Mouse (Mus musculus) left cerebral cortex, postnatal 14 days (tissue): Measurements from ENCODE around the gene Snx30. TPM values are rescaled to one million over a fixed set of nuclear protein-coding genes. Genes with fewer than 3 reads are reported as not detected.
"Not testable (repeated sequence)": the region's sequence is repeated elsewhere in the genome, so short reads cannot be mapped to it uniquely, and the experiment has no call there.

Source experiments
- DNase-seq, 2 experiments: peaks; one replicate each; pipeline ENCODE4 v3.0.0; 2021 to 2022; ENCODE audit warnings: low spot score in 2 of 2, mixed read lengths in 1 of 2
- intact Hi-C: fragments of 180-260 bp; cut with DNase I; formaldehyde crosslinking; loops from one replicate; pipeline ENCODE4 v1.15.1; 2025
- total RNA-seq, 2 experiments: library from RNA; stranded (reverse); gene quantifications; 2 replicates each; pipeline ENCODE4 v1.2.3; 2021

Gene Snx30
- total RNA-seq, 2 experiments from 2014 or later = 40.4 to 41.3 TPM

DNA sequence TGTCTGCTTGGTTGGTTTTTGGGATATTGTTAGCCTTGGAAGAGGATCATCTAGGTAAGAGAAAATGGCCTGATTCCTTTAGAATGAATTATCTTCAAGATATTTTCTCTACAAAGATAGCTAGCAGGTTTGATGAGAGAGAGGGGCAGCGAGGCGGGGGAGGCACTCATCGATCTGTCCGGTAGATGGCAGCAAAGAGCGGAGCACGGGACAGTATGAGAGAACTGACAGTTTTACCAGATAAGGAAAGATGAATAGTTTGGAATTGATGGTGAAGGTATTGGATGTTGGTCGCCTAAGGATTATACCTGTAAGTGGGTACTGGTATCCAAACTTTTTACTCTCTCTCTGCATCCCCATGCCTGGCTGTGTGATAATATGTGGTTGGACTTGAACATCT lies 19.0 kb upstream of the Snx30 start:
- intact Hi-C loops = loop anchor here (1.0 to 10.0 kb wide), 3 partner anchors 85 to 402 kb away; no protein-coding TSS in a partner anchor
- DNase-seq = peak; percentile 70 to 87

DNA sequence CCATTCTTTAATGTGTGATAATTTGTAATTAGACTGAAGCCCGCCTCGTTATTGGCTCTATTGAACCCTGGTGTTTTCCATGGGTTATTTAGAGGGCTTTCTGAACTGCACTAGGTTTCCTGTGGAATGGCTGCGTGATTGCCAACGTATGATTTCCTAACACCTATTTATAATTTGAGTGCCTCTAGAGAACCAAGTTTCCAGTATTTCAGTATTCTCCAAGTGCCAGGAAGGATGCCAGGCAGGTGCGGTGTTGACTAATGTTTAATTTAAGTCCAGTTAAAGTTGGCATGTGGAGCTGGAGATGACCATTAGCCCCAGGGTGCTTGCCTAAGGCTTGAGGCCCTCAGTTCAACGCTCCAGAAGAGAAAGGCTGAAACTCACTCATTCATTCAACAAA lies 18.5 kb upstream of the Snx30 start:
- intact Hi-C loops = loop anchor here (1.0 to 10.0 kb wide), 2 partner anchors 140 to 402 kb away; no protein-coding TSS in a partner anchor
- DNase-seq = no peak

DNA sequence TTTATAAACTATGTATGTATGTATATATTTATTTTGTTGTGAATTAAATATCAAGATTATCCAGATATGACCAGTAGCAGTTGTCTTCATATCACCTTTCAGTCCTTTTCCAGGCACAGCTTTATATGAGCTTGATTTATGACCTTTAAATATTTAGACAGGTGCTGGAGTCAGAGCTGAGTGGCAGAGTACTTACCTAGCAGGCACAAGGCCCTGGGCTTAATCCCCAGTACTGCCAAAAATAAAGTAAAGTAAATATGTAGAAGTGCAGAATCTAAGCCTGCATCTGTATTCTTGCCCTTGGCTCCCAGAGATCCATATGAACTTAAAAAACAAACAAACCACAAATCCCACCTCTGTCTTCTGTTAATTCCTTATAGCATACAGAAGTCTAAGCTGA lies 16.6 kb upstream of the Snx30 start:
- no peak for DNase-seq
- intact Hi-C loops = loop anchor here (10.0 kb wide), 1 partner anchor 404 kb away; no protein-coding TSS in a partner anchor

DNA sequence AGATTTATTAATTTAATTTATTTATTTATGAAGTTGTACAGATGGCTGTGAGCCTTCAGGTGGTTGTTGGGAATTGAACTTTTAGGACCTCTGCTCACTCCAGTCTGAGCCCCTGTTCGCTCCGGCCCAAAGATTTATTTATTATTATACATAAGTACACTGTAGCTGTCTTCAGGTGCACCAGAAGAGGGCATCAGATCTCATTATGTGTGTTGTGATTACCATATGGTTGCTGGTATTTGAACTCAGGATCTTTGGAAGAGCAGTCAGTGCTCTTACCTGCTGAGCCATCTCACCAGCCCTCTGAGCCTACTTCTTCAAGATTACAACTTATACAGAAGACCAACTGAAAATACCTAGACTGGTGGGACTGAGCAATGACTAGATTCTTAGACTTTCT lies 12.0 kb upstream of the Snx30 start:
- intact Hi-C loops, DNase-seq: not testable (repeated sequence)

DNA sequence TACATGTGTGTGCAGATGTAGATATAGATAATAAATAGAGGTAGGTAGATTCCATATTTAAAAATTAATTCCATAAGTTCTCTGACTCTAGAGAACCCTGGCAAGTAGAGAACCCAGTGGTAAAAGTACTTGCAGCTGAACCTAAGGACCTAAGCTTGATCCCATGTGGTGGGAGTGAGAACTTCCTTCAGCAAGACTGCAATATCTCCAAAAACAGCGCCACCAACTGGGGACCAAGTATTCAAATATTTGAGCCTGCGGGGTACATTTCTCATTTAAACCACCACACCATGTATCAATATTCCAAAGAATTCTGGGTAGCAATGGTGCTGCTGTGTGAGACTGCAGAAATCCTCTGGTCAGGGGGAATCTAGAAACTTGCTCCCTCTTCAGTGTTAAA lies 11.5 kb upstream of the Snx30 start:
- intact Hi-C loops = no loop called here
- DNase-seq = no peak

DNA sequence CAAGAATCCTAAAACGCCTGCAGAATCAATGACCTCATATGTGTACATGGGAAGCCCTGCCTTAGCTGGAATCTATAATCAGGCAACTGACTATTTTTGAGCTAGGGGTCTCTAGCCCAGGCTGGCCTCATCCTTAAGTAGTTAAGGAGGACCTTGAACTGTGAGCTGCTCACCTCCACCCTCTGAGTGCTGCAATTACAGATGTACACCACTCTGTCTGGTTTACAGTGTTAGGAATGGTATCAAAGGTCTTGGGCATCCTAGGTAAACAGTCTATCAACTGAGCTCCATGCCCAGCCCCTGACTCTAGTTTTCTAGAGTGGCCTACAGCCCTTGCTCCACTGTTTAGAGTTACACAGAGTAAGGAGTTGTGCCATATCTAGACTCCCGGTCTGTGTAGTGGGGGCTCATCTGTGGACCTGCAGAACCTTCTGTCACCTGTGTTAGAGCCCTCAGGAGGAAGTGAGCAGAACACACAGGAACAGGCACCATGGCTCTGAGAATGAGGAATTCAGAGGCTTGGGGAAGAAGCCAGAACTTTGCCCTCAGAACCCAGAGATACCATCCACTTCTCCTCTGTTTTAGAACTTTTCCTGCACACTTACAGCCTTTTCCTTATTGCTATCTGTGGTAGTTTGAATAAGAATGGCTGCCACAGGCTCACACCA lies 9.7 kb upstream of the Snx30 start:
- intact Hi-C loops = no loop called here
- DNase-seq = no peak

DNA sequence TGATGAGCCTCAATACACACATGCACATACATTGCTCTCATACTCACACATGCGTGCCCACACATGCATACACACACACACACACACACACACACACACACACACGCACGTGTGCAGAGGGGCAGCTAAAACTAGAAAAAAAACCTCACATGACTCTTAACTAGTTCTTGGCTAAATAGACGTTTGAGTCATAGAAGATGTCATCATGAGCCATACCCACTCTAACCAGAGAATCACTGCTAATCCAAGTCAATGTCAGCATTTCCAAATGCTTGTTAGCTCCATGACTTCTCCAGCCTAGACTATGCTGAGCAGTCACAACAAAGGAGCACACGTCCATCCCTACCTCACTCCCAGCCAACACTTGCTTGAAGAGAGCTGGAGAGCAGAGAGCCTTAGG lies 5.5 kb upstream of the Snx30 start:
- intact Hi-C loops = no loop called here
- DNase-seq = no peak

DNA sequence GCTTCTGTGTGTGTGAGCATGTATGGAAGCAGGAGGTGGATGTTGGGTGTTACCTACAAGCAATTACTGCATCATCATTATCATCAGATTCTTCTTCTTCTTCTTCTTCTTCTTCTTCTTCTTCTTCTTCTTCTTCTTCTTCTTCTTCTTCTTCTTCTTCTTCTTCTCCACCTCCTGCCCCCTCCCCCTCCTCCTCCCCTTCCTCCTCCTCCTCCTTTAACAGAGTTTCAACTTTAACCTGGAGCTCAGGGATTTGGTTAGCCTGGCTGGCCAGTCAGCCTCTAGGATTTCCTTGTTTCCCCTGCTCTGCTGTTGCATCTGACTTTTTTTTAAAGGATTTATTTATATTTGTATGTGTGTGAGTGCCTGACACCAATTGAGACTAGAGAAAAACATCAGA lies 4.2 kb upstream of the Snx30 start, which contains the start of gene Inip:
Gene Inip, minus strand, starts transcription at position 101 of the 400 bp plus-strand sequence.
- no peak for DNase-seq
- intact Hi-C loops = no loop called here

DNA sequence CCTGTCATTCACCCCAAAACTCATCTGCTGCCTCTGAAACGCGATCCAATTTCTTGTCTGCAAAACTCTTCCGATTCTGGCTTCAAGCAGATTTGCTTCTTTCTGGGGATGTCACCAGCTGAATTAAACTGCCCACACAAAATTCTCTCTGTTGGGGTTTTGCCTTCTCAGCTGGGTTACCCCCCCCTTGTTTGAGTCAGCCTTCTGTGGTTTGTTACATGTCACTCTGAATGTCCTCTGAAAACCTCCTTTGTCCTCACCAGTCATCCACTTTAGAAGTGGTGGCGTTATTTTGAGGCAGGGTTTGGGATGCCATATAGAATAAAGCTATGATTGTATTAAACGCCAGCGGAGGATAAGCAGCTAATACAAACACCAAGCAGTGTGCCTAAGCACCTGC lies 3.5 kb upstream of the Snx30 start:
- intact Hi-C loops = no loop called here
- no peak for DNase-seq

DNA sequence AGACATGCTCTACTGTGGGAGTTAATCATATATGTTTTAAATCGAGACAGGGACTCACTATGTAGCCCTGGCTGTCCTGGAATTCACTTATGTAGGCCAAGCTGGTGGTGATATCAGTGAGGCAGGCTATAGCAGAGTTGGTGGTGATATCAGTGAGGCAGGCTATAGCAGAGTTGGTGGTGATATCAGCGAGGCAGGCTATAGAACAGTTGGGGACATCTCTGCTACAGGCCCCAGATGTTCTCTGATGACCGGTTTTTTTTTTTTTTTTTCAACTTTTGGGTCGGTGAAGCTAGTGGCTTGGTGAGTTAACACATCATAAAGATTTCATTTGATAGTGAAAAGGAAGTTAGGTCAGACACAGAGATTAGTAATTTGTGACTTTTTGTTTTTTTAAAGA lies 2.8 kb upstream of the Snx30 start:
- intact Hi-C loops = no loop called here

DNA sequence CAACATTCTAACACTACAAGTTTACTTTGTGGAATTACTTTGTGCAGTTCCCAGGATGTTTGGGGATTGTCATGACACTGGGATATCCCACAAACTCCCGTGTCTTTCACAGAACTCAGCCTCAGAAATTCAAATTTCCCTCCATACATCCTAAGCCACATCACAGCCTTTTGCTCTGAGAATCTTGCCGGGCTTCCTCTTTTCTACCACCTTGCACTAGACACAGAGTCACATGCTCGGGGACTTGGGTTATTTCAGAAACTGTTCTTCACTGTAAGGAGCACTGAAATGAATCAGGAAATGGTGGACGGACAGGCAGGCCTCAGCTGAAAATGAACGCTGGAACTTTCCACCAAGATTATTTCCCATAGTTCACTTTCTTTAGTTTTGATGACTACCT lies 2.3 kb upstream of the Snx30 start:
- no peak for DNase-seq
- intact Hi-C loops = no loop called here

More for the DNA sequence above, 2.8 kb upstream of the Snx30 start:
- no peak for DNase-seq

DNA sequence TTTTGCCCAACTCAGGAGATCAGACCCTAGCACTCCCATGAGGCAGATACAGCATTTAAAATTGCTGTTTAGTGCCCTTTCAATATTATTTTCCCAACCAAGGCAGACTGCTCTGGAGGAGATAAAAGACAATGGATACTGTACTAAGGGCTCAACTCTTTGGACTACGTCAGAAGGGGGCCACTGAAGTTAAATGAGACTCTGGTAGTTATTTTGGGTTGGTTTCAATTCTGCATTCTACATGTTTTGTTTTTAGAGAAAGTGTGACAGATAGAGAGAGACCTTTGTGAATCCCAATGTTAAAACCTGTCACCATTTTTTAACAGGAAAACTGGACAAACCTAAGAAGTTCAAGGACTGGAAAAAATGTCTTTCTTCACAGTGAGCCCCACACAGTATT lies 886 bp upstream of the Snx30 start:
- no peak for DNase-seq
- intact Hi-C loops = loop anchor here (5.0 kb wide), 1 partner anchor 68 kb away; no protein-coding TSS in a partner anchor

DNA sequence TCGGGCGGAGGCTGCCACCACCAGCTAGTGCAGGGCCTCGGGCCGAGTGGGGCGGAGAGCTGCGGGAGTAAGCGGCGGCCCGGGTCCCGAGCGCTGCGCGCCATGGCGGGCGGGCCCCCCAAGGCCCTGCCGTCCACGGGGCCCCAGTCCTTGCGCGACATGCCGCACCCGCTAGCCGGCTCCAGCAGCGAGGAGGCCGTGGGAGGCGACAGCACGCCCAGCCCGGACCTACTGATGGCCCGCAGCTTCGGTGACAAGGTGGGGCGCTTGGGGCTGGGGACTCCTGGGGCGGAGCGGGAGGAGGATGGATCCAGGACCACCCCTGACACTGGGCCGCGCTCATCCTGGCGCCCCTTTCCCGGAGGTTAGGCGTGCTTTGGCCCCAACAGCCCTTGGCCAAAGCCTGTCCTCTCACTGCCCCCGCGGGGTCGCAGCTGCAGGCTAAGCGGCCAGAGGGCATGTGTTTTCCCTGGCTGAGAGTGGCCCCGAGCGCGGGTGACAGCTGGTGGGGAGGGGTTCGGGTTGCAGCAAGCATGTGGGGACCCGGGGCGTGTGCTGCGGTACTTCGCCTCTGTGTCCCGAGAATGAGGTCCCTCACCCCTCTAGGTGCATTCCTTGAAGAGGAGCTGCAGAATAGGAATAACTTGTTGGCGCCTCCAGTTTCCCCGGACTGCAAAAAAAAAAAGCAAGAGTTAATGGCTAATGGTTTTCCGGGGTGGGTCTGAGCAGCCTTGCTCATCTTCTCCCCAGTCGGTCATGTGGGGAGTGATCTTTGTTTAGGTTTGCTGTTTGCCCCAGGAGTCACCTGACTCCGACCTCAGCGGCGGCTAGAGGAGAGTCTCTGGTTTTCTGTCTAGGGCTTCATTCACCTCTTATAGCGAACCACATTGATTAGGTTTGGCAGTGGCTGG lies 583 bp downstream of the Snx30 start:
- intact Hi-C loops = loop anchor here (5.0 kb wide), 1 partner anchor 66 kb away; no protein-coding TSS in a partner anchor
- peak in 1 of 2 experiments; percentile 39 for DNase-seq

DNA sequence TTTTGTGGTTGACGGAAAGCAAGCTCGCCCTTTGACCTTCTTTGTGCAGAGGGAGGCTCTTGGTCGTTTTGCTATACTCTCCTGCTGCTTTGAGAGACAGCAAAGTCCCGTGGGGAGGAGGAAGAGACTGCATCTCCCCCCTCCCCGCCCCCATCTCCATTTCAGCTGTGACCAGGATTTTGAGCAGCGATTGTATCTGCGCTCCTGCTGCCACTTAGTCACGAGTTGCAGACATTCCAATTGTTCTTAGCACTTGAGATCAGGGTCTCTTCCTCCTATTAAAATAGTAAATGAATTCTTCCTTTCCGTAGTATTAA lies 1.2 kb downstream of the Snx30 start:
- intact Hi-C loops = loop anchor here (5.0 kb wide), 1 partner anchor 65 kb away; no protein-coding TSS in a partner anchor
- DNase-seq = no peak

DNA sequence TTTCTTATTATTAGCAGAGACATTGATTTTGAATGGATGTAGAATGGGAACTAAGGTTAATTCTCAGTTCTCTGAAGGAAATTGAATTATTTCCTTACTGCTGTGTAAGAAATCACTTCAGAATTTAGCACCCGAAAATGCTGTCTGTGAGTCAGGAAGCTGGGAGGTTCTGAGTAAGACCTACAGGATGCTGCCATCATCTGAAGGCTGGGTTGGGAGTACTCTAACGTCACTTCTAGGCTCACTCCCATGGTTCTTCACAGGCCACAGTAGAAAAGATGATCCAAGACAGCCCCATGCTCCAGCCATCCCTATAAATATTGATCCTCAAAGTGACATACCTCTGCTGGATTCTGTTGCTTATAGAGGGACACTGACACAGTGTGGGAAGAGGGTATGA lies 1.9 kb downstream of the Snx30 start:
- DNase-seq = no peak
- intact Hi-C loops = loop anchor here (5.0 kb wide), 1 partner anchor 65 kb away; no protein-coding TSS in a partner anchor

DNA sequence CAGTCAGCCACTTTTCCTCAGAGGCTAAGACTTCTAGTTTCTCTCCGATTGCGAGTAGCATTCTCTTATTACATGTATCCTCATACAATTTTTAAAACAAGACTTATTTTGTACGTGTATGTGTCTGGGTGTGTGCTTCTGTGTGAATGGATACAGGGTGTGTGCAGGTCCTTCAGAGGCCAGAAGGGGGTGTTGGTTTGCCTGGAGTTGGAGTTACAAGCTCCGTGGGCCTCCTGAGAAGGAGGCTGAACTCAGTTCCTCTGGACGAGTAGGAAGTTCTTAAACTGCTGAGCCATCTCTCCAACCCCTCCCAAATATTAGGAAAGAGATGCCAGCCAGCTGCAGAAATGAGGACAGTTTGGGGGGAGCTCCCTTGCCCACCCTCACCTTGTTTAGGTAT lies 2.8 kb downstream of the Snx30 start:
- no peak for DNase-seq
- intact Hi-C loops = loop anchor here (5.0 kb wide), 1 partner anchor 64 kb away; no protein-coding TSS in a partner anchor

DNA sequence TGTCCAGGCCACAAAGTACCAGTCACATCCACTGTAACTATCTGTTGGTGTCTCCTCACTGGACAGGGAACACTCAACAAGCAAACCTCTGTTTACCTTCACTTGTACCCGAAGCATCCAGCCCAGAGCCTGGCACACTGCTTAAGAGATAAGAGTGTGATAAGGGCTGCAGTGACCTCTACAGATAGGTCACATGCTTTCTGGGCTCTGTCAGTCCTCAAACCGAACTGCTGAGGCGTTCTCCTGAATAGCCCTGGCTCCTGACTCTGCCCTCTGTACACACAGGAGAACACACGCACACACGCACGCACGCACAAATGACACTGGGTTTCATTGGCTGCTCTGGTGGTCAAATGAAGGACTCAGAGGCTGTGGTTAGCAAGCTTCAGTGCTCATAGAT lies 8.5 kb downstream of the Snx30 start:
- DNase-seq = no peak
- intact Hi-C loops = no loop called here

DNA sequence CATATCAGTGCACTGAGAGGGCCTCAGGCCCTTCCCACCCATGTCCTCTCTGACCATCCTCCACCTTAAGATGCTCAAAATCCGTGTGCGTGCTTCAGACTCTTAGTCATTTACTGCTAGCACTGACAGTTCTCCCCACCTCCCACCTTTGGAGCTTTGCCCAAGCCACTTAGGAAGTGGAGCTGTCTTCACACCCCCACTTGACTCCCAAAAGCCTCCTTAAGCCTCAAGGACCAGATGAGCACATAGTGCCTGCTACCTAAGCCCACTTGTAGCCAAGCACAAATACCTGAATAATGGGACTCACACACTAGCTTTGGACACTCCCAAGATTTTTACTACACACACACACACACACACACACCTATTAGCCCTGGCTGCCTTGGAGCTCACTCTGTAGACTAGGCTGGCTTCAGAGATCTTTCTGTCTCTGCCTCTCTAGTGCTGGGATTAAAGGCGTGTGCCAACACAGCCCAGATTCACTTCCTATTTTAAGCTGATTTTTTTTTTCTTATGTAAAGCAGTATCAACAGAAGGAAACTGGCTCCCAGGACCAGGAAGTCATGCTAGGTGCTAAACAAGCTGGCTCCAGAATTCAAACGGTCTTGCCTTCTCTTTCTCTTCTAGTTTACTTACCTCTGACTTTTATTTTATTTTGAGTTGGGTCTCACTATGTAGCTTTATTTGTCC lies 9.6 kb downstream of the Snx30 start:
- DNase-seq = no peak
- intact Hi-C loops = no loop called here

DNA sequence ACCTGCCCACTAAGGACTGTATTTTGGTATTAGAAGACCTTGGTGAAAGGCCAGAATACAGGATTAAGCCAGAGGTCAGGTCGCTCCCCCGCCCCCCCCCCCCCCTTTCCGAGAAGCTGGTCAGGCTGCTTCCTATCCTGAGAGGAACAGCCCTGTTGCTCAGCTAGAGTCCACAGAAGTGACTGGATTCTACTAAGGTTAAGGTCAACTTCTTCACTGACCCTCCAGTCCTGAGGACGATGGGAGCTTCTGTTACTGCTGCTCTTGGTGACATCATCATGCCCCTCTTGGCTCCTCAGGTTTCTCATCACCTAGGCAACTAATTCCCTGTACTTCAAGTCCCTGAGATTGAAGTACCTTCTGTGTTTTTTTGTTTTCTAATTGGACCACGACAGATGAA lies 10.4 kb downstream of the Snx30 start:
- intact Hi-C loops = no loop called here
- DNase-seq = no peak

DNA sequence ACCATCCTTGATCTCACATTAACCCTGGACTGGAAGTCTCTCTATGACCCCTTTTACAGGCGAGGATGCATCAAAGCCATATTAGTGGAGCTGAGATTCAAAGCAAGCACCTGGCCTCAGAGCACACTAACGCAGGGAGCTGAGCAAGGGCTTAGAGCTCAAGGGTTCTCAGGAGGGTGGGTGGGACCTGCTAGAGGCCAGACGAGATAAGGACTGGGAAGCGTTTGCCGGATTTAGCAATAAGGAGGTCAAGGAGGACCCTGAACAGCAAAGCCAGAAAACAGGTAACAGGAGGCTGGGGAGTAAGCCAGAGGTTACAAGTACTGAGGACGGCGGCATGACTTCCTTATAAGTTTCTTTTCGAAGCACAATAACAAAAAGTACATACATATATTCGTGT lies 10.8 kb downstream of the Snx30 start:
- no peak for DNase-seq
- intact Hi-C loops = no loop called here
